Mouse (Mus musculus) megakaryocyte, embryonic 14.5 days (primary cell): ENCODE measurements around the gene Ncan.

Source experiments
- FLI1 ChIP-seq: IDR thresholded peaks from 2 replicates; pipeline ENCODE4 v1.6.1; 2012; ENCODE audit warnings: low read length, inconsistent platforms, mixed read lengths
- GATA1 ChIP-seq: IDR thresholded peaks from 3 replicates; pipeline ENCODE4 v1.6.1; 2012; ENCODE audit warnings: mixed read lengths, low read length, inconsistent platforms, borderline replicate concordance

DNA sequence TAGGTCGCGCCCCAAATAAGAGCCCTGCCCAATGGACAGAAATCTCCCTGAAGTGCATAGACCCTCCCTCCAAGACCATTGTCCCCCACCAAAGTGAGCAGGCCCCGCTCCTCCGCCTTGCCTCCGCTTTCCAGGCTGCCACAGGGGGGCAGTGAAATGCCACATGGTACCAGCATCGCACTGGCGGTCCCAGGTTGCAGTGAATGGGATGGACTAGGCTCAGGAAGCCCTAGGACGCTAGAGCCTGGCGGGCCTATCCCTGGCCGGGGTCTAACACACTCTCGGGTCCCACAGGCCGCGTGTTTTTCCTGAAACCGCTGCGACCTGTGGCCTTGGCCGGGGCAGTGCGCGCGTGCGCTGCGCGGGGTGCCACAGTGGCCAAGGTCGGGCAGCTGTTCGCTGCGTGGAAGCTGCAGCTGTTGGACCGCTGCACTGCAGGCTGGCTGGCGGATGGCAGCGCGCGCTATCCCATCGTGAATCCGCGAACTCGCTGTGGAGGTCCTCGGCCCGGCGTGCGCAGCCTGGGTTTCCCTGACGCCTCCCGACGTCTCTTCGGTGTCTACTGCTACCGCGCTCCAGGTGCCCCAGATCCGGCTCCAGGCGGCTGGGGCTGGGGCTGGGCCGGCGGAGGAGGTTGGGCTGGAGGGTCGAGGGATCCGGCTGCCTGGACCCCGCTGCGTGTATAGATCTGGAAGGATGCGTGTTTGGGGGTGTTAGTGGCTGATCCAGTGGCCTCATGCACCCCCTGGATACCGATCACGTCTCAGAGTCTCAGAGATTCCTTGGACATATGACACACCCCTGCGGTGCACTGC is 32.6 kb downstream of the Ncan start:
- TF ChIP-seq GATA1 (no peak), FLI1 (no peak)
